Mouse (Mus musculus) embryonic facial prominence, embryonic 13.5 days (tissue): ENCODE measurements around the gene Caln1. TPM values are rescaled to one million over a fixed set of nuclear protein-coding genes. Genes with fewer than 3 reads are reported as not detected.

ENCODE experiments used
- ATAC-seq: fragments of 200-750 bp; cut with Nextera tagmentation; 2 replicates; pipeline ENCODE4 v1.8.0; 2017; ENCODE audit warnings: low read depth; ENCODE audit not compliant: insufficient number of reproducible peaks, insufficient read depth, low FRiP score, low TSS enrichment
- H3K27ac ChIP-seq: fragments of 300-500 bp; sonication (generic); 2 replicates; pipeline ENCODE4 v1.5.1; 2015; ENCODE audit warnings: moderate library complexity, mild to moderate bottlenecking, inconsistent platforms
- H3K27me3 ChIP-seq: fragments of 300-500 bp; sonication (generic); 2 replicates; pipeline ENCODE4 v1.6.1; 2015; ENCODE audit warnings: mild to moderate bottlenecking, inconsistent platforms
- H3K36me3 ChIP-seq: fragments of 300-500 bp; sonication (generic); 2 replicates; pipeline ENCODE4 v1.6.1; 2015; ENCODE audit warnings: mild to moderate bottlenecking, inconsistent platforms
- H3K4me1 ChIP-seq: fragments of 300-500 bp; sonication (generic); 2 replicates; pipeline ENCODE4 v1.6.1; 2015; ENCODE audit warnings: inconsistent platforms
- H3K4me2 ChIP-seq: fragments of 300-500 bp; sonication (generic); 2 replicates; pipeline ENCODE4 v1.6.1; 2015; ENCODE audit warnings: moderate library complexity, mild to moderate bottlenecking, inconsistent platforms
- H3K4me3 ChIP-seq: fragments of 300-500 bp; sonication (generic); 2 replicates; pipeline ENCODE4 v1.5.1; 2015; ENCODE audit warnings: mild to moderate bottlenecking, inconsistent platforms
- H3K9ac ChIP-seq: fragments of 300-500 bp; sonication (generic); 2 replicates; pipeline ENCODE4 v1.6.1; 2015; ENCODE audit warnings: mild to moderate bottlenecking, inconsistent platforms
- H3K9me3 ChIP-seq: fragments of 300-500 bp; sonication (generic); 2 replicates; pipeline ENCODE4 v1.6.1; 2016; ENCODE audit warnings: inconsistent platforms
- WGBS: fragments of 180-500 bp; shearing (Covaris S2); methylation state at CpG from one replicate; pipeline ENCODE4 v1.1.7; 2015; ENCODE audit warnings: mixed read lengths; 5-methylcytosine and 5-hydroxymethylcytosine counted together
- polyA plus RNA-seq: library from polyadenylated mRNA; unstranded; fragments of >200 nt; fragmentation: Nextera tagmentation; extraction: Ambion mirVana; gene quantifications from 2 replicates; pipeline ENCODE4 v1.2.1, GENCODE M21; 2015

Gene Caln1
- polyA plus RNA-seq: 2.7 and 4.7 TPM in 2 replicates

GRCm38 (mm10) chr5:130369237-130369636, at the start of gene Caln1:
Caln1 (plus strand) TSS chr5:130369455.
- Histone ChIP-seq H3K4me2 (no peak within 1 kb of the TSS), H3K27ac (no peak within 1 kb of the TSS), H3K36me3 (no peaks in the 10 kb centered on the region), H3K9ac (no peak within 1 kb of the TSS), H3K4me3 (no peak within 1 kb of the TSS), H3K27me3 (no peaks in the 10 kb centered on the region), H3K4me1 (no peaks in the 10 kb centered on the region), H3K9me3 (no peaks in the 10 kb centered on the region)
- WGBS: 80% methylated on average over 11 of the region's 11 CpGs
- no peak for ATAC-seq

DNA sequence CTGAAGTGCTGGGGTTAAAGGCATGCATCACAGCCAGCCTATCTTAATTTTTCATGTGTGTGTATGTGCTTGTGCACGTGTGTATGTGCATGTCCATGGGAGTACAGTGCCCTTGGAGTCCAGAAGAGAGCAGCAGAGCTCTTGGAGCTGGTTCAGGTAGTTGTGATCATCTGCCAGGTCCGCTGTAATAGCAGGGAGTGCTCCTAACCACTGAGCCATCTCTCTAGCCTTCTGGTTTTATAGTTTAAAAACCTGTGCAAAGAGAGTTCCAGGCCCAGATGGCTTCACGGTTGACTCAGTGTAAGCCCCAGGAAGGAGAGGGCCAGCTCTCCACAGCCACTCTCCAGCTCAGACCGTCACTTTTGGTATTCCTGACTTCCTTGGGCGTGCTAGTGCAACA, 49.5 kb upstream of the Caln1 start:
- Histone ChIP-seq H3K27me3 (no peaks in the 10 kb centered on the region), H3K9ac (no peak overlapping the region), H3K4me2 (no peak overlapping the region), H3K4me3 (no peak overlapping the region), H3K36me3 (peaks cover 10% of the 10 kb centered on the region), H3K9me3 (peaks cover 5% of the 10 kb centered on the region; the same call in 1 of the 2 replicates), H3K4me1 (peaks cover 4% of the 10 kb centered on the region; the same call in 1 of the 2 replicates), H3K27ac (no peak overlapping the region)
- WGBS: 87% methylated on average over 5 of the region's 5 CpGs
- no peak for ATAC-seq

- Histone ChIP-seq H3K4me1 (peaks cover 4% of the 10 kb centered on the region; the same call in 1 of the 2 replicates), H3K4me3 (no peak overlapping the region), H3K27me3 (no peaks in the 10 kb centered on the region), H3K4me2 (no peak overlapping the region), H3K9ac (no peak overlapping the region), H3K27ac (no peak overlapping the region), H3K9me3 (peaks cover 5% of the 10 kb centered on the region; the same call in 1 of the 2 replicates), H3K36me3 (peaks cover 17% of the 10 kb centered on the region)
- 68% methylated on average over 3 of the region's 3 CpGs for WGBS
- no peak for ATAC-seq
These were observed 48.8 kb upstream of the Caln1 start for GRCm38 (mm10) chr5:130320485-130320884.

GRCm38 (mm10) chr5:130325486-130325885, 43.8 kb upstream of the Caln1 start:
- H3K36me3 ChIP-seq: peaks cover 27% of the 10 kb centered on the region
- WGBS: 91% methylated on average over 8 of the region's 8 CpGs

DNA sequence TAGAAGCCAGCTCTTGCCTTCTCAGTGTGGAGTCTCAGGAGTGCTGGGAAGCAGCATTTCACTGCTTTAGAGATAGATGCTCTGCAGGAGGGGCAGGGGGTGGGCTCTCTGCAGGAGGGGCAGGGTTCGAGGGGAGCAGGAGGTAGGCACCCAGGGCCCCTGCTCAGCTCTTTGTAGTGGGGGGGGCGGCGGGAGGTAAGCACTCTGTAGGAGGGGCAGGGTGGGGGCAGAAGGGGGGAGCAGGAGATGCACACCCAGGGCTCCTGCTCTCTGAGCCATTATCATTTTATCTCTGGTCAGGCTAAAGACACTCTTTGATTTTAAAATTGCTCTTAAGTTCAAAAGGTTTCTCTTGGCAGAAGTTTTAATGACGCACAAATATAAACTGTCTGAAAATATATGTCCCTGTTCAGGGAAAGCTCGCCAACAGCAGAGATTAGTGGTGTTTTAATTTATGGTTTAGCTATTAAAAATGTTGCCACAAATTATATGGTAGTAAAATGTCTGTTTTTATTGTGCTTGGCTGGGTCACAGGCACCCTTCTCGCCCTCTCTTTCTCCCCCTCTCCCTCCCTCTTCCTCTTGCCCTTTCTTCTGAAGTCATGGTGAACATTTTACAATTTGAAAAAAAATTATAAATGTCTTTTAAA, 41.5 kb upstream of the Caln1 start:
- Histone ChIP-seq H3K36me3 (peaks cover 27% of the 10 kb centered on the region), H3K4me3 (no peak overlapping the region), H3K27ac (no peak overlapping the region), H3K4me1 (no peaks in the 10 kb centered on the region), H3K4me2 (no peak overlapping the region), H3K27me3 (no peaks in the 10 kb centered on the region), H3K9me3 (peaks cover 5% of the 10 kb centered on the region; the same call in 1 of the 2 replicates), H3K9ac (no peak overlapping the region)
- ATAC-seq: no peak
- WGBS: 78% methylated on average over 6 of the region's 6 CpGs

More at GRCm38 (mm10) chr5:130325486-130325885, 43.8 kb upstream of the Caln1 start:
- no peaks in the 10 kb centered on the region for H3K27me3 ChIP-seq
- H3K27ac ChIP-seq: no peak overlapping the region
- peaks cover 5% of the 10 kb centered on the region; the same call in 1 of the 2 replicates for H3K9me3 ChIP-seq
- H3K4me2 ChIP-seq: no peak overlapping the region
- peaks cover 4% of the 10 kb centered on the region; the same call in 1 of the 2 replicates for H3K4me1 ChIP-seq
- ATAC-seq: no peak
- no peak overlapping the region for H3K9ac ChIP-seq
- no peak overlapping the region for H3K4me3 ChIP-seq

DNA sequence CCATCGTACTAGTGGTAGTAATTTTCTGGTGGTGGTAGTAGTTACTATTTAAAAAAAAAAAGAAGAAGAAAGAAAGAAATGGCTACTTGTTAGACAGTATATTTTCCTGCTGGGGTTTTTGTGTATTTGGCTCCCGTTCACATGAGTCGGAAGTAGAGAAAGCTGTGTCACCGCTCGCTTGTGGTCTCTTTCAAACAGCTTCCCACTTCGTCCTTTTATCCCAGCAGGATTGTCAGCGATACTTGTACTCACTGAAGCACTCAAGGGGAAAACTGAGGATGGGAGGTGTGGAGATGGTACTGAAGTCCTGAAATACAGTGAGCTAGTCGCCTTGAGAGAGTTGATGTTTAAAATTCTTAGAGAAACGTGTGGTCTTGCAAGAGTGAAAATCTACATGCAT, 40.9 kb upstream of the Caln1 start:
- no peak for ATAC-seq
- H3K36me3 ChIP-seq: peaks cover 27% of the 10 kb centered on the region
- WGBS: 90% methylated on average over 9 of the region's 9 CpGs

DNA sequence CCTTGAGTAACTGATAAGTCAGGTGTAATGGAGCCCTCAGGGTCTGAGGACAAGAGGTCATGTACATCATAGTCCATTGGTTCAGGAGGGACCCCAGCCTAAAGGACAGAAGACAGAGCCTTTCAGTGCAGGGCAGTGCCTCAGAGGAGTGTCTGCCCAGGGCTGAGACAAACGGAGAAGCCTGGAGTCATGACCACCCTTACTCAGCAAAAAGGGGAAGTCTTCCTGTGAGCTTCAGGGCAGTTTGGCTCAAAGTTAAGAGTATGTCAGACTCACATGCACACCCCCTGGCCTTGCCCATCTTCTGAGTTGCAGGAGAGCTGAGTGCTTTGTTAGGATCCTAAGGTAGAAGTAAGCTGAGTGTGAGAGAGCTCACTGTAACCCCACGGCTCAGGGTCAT, 39.4 kb upstream of the Caln1 start:
- peaks cover 23% of the 10 kb centered on the region for H3K36me3 ChIP-seq
- H3K27ac ChIP-seq: no peak overlapping the region
- ATAC-seq: no peak
- no peak overlapping the region for H3K4me3 ChIP-seq
- H3K9me3 ChIP-seq: no peaks in the 10 kb centered on the region
- no peak overlapping the region for H3K4me2 ChIP-seq
- no peak overlapping the region for H3K9ac ChIP-seq
- H3K4me1 ChIP-seq: no peaks in the 10 kb centered on the region
- 78% methylated on average over 2 of the region's 2 CpGs for WGBS
- no peaks in the 10 kb centered on the region for H3K27me3 ChIP-seq

More for the DNA sequence above, 40.9 kb upstream of the Caln1 start:
- Histone ChIP-seq H3K9ac (no peak overlapping the region), H3K4me2 (no peak overlapping the region), H3K4me1 (no peaks in the 10 kb centered on the region), H3K27me3 (no peaks in the 10 kb centered on the region), H3K4me3 (no peak overlapping the region), H3K9me3 (peaks cover 5% of the 10 kb centered on the region; the same call in 1 of the 2 replicates), H3K27ac (no peak overlapping the region)

GRCm38 (mm10) chr5:130330801-130331200, 38.5 kb upstream of the Caln1 start:
- Histone ChIP-seq H3K9ac (no peak overlapping the region), H3K9me3 (peaks cover 4% of the 10 kb centered on the region; the same call in 1 of the 2 replicates), H3K4me2 (no peak overlapping the region), H3K4me3 (no peak overlapping the region), H3K4me1 (no peaks in the 10 kb centered on the region), H3K36me3 (peaks cover 24% of the 10 kb centered on the region), H3K27ac (no peak overlapping the region), H3K27me3 (no peaks in the 10 kb centered on the region)
- 79% methylated on average over 4 of the region's 4 CpGs for WGBS
- ATAC-seq: no peak

DNA sequence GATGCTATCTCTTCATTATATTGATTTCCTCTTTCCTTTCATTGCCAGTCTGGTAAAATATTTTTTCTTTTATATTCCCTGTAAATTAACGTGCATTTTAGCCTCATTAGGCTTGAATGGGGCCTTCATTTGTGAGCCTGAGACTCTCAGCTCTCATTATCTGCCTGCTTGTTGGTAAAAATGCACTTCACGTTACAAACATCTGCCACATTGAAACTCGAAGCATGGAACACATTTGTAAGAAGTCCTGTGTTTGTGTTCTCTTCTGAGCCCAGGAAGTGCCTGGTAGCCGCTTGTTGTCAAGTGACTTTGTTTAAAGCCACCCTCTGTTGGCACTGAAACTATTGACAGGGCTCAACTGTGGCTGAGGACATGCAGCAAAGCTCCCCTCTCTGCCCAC, 38.0 kb upstream of the Caln1 start:
- no peaks in the 10 kb centered on the region for H3K27me3 ChIP-seq
- no peak overlapping the region for H3K4me2 ChIP-seq
- H3K4me3 ChIP-seq: no peak overlapping the region
- no peak for ATAC-seq
- WGBS: 66% methylated on average over 4 of the region's 4 CpGs
- peaks cover 25% of the 10 kb centered on the region for H3K36me3 ChIP-seq
- peaks cover 4% of the 10 kb centered on the region; the same call in 1 of the 2 replicates for H3K9me3 ChIP-seq
- no peak overlapping the region for H3K27ac ChIP-seq
- no peaks in the 10 kb centered on the region for H3K4me1 ChIP-seq
- H3K9ac ChIP-seq: no peak overlapping the region

- H3K4me1 ChIP-seq: no peaks in the 10 kb centered on the region
- H3K9me3 ChIP-seq: peaks cover 4% of the 10 kb centered on the region; the same call in 1 of the 2 replicates
- H3K27ac ChIP-seq: no peak overlapping the region
- no peak for ATAC-seq
- WGBS: 92% methylated on average over 7 of the region's 7 CpGs
- H3K4me2 ChIP-seq: no peak overlapping the region
- H3K4me3 ChIP-seq: no peak overlapping the region
- no peaks in the 10 kb centered on the region for H3K27me3 ChIP-seq
- no peak overlapping the region for H3K9ac ChIP-seq
- H3K36me3 ChIP-seq: peaks cover 35% of the 10 kb centered on the region
These were observed 35.7 kb upstream of the Caln1 start for GRCm38 (mm10) chr5:130333566-130333965.

- H3K4me2 ChIP-seq: no peak overlapping the region
- H3K9me3 ChIP-seq: peaks cover 4% of the 10 kb centered on the region; the same call in 1 of the 2 replicates
- H3K9ac ChIP-seq: no peak overlapping the region
- H3K4me3 ChIP-seq: no peak overlapping the region
- H3K27me3 ChIP-seq: no peaks in the 10 kb centered on the region
- H3K27ac ChIP-seq: no peak overlapping the region
- WGBS: 91% methylated on average over 11 of the region's 11 CpGs
- ATAC-seq: no peak
- H3K36me3 ChIP-seq: peaks cover 35% of the 10 kb centered on the region
- H3K4me1 ChIP-seq: no peaks in the 10 kb centered on the region
These were observed 35.3 kb upstream of the Caln1 start for GRCm38 (mm10) chr5:130333971-130334370.

DNA sequence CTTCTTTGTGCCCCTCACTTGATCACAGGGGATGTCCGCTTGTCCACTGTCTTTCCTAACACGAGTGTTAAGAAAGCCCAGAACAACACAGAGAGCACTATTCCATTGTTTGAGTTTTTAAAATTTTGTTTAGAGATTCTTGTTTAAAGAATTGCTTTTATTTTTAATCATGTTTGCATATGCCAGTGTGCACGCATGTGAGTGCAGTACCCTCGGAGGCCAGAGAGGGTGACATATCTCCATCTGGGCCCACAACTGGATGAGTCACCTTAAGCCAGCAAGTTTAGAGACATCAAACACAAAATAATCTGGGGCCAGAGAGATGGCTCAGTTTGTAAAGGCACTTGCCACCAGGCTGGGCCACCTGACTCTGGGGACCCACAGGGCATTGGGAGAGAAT, 33.8 kb upstream of the Caln1 start:
- no peaks in the 10 kb centered on the region for H3K4me1 ChIP-seq
- H3K9ac ChIP-seq: no peak overlapping the region
- H3K27ac ChIP-seq: no peak overlapping the region
- H3K27me3 ChIP-seq: no peaks in the 10 kb centered on the region
- peaks cover 44% of the 10 kb centered on the region for H3K36me3 ChIP-seq
- peaks cover 4% of the 10 kb centered on the region; the same call in 1 of the 2 replicates for H3K9me3 ChIP-seq
- whole genome bisulfite sequencing: 97% methylated on average over 4 of the region's 4 CpGs
- no peak overlapping the region for H3K4me2 ChIP-seq
- H3K4me3 ChIP-seq: no peak overlapping the region
- no peak for ATAC-seq
